Mouse (Mus musculus) ES-Bruce4 (cell line): Measurements from ENCODE around the gene Arl4d.

ENCODE experiments used
- CTCF ChIP-seq: IDR thresholded peaks from one replicate; pipeline ENCODE4 v1.8.1; 2011; ENCODE audit warnings: low read depth, low read length
- EP300 ChIP-seq: IDR thresholded peaks from 2 replicates; pipeline ENCODE4 v1.6.1; 2011; ENCODE audit warnings: low read depth, low read length; ENCODE audit not compliant: insufficient read depth
- POLR2A ChIP-seq: IDR thresholded peaks from one replicate; pipeline ENCODE4 v1.8.1; 2011; ENCODE audit warnings: low read length; ENCODE audit not compliant: insufficient read depth

DNA sequence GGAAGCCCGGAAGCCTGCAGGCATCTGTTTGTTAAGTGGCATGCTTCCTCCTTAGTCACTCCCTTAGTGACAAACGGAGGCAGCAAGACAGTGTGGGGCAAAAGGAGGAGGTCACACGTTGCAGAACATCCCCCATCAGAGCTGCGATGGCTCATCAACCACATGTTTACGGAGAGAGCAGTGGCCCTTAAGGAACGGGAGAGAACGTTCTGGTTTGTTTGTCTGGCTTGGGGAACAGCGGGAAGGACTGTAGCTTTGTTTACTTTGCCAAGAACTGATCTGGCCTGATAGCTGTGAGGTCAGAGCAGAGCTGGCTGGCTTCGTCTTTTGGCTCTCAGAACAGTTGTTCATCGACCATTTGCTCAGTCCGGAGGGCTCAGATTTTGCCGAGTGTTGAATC is 35.1 kb downstream of the Arl4d start:
- TF ChIP-seq EP300: no peak
- TF ChIP-seq CTCF: no peak
- TF ChIP-seq POLR2A: no peak
